Mouse (Mus musculus) cortical plate, adult 2 months (tissue): ENCODE data around the gene Mtmr2. TPM values are rescaled to one million over a fixed set of nuclear protein-coding genes. Genes with fewer than 3 reads are reported as not detected.
"Not testable (repeated sequence)": the region's sequence is repeated elsewhere in the genome, so short reads cannot be mapped to it uniquely, and the experiment has no call there.

Experiments used
- H3K27ac ChIP-seq: fragments of 200-500 bp; 2 replicates; pipeline ENCODE4 v1.5.1; 2012; ENCODE audit warnings: low read length, control low read depth, inconsistent platforms; ENCODE audit not compliant: insufficient read depth
- H3K4me1 ChIP-seq: fragments of 200-500 bp; 2 replicates; pipeline ENCODE4 v1.6.1; 2011; ENCODE audit warnings: low read length; ENCODE audit not compliant: control insufficient read depth, insufficient read depth
- H3K4me3 ChIP-seq: fragments of 200-500 bp; 2 replicates; pipeline ENCODE4 v1.5.1; 2011; ENCODE audit warnings: mild to moderate bottlenecking, low read length, control low read depth; ENCODE audit not compliant: insufficient read depth
- CTCF ChIP-seq: fragments of 200-500 bp; IDR thresholded peaks from 2 replicates; pipeline ENCODE4 v1.5.1; 2011; ENCODE audit warnings: mild to moderate bottlenecking, control low read depth, low read length; ENCODE audit not compliant: insufficient read depth; ENCODE audit errors: extremely low read depth
- POLR2A ChIP-seq: fragments of 200-500 bp; IDR thresholded peaks from 2 replicates; pipeline ENCODE4 v1.6.1; 2011; ENCODE audit warnings: mild to moderate bottlenecking, low read length, control low read depth; ENCODE audit not compliant: insufficient read depth; ENCODE audit errors: extremely low read depth
- polyA plus RNA-seq: library from polyadenylated mRNA; depleted of rRNA; stranded (reverse); fragments of >200 nt; gene quantifications from 2 replicates; pipeline ENCODE4 v1.2.3, GENCODE M21; 2012; rRNA removed

Gene Mtmr2
- 29.4 and 29.9 TPM in 2 replicates for polyA plus RNA-seq

DNA sequence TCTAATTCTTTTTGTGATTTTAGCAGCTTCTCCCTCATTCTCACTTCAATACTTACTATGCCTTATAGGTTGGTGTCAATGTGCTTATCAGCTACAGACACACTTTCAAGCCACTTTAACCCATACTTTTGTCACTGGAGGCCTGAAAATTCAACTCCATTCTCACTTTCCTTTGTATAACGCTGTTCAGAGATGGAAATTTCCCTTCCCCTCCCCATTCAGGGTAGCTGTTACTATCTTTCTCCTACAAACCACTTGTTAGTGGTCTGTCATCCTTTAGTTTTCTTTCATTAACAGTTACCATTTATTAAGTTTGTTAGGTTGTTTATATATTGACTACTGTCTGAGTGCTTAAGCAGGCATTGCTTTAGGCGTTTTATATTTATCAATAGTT lies at the start of gene Mtmr2:
Gene Mtmr2, plus strand, starts transcription at position 7 of the 394 bp plus-strand sequence.
- H3K27ac ChIP-seq, result peak within 1 kb of the TSS; percentile 89
- H3K4me3 ChIP-seq, result peak within 1 kb of the TSS; percentile 71
- peaks cover 2% of the 10 kb centered on the region; the same call in 1 of the 2 replicates for H3K4me1 ChIP-seq
- TF ChIP-seq CTCF (no peak), POLR2A (no peak)

DNA sequence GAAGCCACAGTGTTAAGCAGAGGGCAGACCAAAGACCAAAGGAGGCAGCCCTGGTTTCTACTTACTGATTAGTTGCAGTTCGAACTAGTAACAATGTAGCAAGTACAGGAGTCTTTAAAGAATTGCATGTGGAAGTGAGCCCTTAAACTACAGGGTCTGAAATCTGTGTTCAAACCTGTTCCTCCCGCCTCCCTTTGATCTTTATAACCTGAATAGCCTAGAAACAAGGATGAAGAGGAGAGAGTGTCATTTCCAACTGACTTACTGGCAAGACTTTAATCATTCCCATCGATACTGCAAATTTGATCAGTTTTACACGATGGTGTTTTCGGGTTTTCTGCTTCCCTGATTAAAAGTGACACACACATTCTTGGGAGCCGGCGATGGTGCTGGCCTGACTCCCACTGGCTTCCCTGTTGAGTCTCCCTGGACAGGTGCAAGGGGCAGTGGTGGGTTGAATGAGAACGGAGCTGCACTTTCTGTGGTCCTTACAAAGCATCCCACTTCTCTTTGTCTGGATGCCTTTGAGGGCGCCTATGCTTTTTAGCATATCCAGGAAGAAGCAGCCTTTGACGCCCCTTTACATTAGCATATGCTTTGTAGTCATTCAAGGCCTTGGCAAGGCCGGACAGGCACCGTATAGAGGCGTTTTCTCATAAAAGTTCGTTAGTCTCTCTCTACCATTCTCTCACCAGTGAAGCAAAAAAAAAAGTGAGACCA lies 49.0 kb upstream of the Mtmr2 start:
- Histone ChIP-seq H3K4me3 (no peak overlapping the region), H3K27ac (no peak overlapping the region), H3K4me1 (peaks cover 3% of the 10 kb centered on the region)
- TF ChIP-seq POLR2A, result no peak
- no peak for TF ChIP-seq CTCF

DNA sequence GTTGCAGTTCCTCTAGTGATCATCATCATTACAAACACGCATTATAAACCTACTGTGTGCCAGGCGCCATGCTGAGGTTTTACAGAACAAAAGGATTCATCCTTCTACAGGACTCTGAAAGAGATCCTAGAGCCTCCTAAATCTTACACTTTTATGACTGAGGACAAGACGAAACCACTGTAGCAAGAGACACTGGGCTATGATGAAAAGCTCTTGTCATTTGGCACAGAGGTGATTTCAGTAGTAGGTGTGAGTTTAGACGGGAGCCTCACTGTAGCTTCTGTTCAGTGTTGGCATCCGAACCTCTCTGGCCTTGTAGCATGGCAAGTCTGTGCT lies 48.5 kb upstream of the Mtmr2 start:
- Histone ChIP-seq H3K27ac (no peak overlapping the region), H3K4me3 (no peak overlapping the region), H3K4me1 (no peaks in the 10 kb centered on the region)
- no peak for TF ChIP-seq POLR2A
- no peak for TF ChIP-seq CTCF

DNA sequence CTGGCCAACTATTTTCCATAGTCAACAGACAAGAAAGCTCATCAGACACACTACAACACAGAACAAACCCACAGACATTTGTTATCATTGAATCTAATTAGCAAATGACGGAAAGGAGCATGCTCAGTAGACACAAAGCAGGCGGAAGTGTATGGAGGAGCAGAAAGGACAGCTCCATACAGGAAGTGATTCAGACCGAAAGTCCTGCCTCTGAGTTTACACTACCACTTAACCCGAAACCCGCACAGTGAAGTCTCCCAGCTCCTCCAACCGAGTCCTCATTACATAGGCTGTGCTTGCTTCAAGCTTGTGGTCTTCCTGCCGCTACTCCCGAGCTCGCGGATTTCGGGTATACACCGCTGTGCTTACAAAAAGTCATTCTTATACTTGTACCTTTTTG lies 46.4 kb upstream of the Mtmr2 start:
- no peak for TF ChIP-seq CTCF
- no peak for TF ChIP-seq POLR2A
- no peak overlapping the region for H3K27ac ChIP-seq
- no peak overlapping the region for H3K4me3 ChIP-seq
- H3K4me1 ChIP-seq, result no peaks in the 10 kb centered on the region

DNA sequence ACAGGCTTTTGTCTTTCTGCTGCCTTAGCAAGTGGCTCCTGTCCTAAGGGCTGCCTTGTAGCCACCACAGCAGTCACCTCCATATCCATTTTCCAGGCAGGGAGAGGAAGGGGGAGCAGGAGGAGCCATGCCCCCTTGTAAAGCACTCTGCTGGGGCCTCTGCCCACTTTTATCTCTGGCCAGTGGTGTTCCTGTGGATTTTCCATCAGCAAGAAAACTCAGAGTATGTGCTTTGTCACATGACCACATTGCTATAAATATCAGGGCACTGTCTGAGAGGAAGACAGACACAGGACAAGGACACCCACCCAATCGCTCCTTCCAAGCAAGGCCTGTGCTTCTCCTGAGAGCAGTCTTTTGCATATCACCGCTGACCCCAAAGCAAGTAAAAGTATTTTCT lies 45.1 kb upstream of the Mtmr2 start:
- H3K27ac ChIP-seq, result no peak overlapping the region
- H3K4me1 ChIP-seq, result no peaks in the 10 kb centered on the region
- TF ChIP-seq POLR2A, result no peak
- no peak for TF ChIP-seq CTCF

DNA sequence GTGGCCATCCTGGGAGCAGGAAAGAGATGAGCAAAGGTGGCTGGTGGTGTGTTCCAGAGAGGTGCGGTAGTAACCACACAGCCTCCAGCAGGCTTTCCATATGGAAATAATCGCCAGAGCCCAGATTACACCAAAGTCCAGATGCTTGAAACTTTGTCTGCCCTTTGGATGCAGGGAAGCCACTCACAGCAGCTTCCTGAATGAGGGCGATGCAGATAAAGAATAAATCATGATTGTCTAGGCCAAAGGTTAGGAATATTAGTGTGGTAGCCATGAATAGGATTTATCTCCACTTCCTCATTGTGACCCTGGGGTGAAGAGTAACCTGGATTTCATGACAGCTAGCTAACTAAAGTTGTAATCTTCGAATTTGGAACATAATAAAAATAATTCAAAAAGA lies 43.3 kb upstream of the Mtmr2 start:
- TF ChIP-seq CTCF (no peak), POLR2A (no peak)
- H3K4me1 ChIP-seq, result no peaks in the 10 kb centered on the region
- no peak overlapping the region for H3K4me3 ChIP-seq
- H3K27ac ChIP-seq, result no peak overlapping the region

More for the DNA sequence above, 45.1 kb upstream of the Mtmr2 start:
- no peak overlapping the region for H3K4me3 ChIP-seq

DNA sequence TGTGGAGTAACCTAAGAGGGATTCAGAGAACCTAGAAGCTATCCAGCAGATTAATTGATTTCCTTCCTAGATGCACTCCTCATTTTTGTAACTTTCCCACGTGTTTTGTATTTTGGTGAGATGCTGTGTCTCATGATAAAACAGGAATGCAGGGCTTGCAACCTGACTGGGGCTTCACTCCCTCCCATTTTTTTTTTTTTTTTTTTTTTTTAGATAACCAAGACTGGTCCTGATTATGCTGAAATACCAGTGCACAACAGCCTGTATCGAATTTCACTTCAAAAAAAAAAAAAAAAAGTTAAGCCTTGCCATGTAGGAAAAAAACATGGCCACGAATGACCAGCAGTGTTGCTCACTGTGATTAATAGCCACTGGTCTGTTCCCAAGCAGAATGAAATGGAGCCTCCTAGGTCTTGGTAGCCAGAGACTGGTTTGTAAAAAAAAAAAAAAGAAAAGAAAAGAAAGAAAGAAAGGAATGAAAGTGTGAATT lies 41.1 kb upstream of the Mtmr2 start:
- H3K4me3 ChIP-seq, result no peak overlapping the region
- H3K4me1 ChIP-seq, result no peaks in the 10 kb centered on the region
- no peak overlapping the region for H3K27ac ChIP-seq
- TF ChIP-seq POLR2A, result no peak
- TF ChIP-seq CTCF, result no peak

DNA sequence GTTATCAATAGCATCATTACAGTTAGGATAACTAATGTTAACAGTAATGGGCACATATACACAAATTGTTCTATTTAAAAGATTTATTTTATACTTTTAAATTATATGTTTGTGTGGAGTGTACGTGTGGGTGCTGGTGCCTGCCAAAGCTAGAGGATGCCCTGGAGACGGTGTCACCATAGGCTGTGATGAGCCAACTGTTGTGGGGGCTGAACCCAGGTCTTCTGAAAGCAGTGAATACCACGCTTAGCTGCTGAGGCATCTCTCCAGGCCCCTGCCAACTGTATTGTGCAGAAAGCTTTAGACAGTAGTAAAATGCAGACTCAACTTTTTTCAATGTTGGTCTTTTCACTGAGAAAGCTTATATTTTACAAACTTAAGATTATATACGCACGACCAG lies 38.8 kb upstream of the Mtmr2 start:
- TF ChIP-seq POLR2A (no peak), CTCF (no peak)
- Histone ChIP-seq H3K4me3 (no peak overlapping the region), H3K4me1 (no peaks in the 10 kb centered on the region), H3K27ac (no peak overlapping the region)

DNA sequence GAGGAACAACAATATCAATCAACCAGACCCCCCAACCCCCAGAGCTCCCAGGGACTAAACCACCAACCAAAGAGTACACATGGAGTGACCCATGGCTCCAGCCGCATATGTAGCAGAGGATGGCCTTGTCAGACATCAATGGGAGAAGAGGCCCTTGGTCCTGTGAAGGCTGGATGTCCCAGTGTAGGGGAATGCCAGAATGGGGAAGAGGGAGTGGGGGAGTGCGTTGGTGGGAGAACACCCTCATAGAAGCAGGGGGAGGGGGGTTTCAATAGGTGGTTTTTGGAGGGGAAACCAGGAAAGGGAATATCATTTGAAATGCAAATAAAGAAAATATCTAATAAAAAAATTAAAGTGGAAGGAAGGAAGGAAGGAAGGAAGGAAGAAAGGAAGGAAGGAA lies 32.3 kb upstream of the Mtmr2 start:
- H3K4me1 ChIP-seq, H3K27ac ChIP-seq, H3K4me3 ChIP-seq: not testable (repeated sequence)

DNA sequence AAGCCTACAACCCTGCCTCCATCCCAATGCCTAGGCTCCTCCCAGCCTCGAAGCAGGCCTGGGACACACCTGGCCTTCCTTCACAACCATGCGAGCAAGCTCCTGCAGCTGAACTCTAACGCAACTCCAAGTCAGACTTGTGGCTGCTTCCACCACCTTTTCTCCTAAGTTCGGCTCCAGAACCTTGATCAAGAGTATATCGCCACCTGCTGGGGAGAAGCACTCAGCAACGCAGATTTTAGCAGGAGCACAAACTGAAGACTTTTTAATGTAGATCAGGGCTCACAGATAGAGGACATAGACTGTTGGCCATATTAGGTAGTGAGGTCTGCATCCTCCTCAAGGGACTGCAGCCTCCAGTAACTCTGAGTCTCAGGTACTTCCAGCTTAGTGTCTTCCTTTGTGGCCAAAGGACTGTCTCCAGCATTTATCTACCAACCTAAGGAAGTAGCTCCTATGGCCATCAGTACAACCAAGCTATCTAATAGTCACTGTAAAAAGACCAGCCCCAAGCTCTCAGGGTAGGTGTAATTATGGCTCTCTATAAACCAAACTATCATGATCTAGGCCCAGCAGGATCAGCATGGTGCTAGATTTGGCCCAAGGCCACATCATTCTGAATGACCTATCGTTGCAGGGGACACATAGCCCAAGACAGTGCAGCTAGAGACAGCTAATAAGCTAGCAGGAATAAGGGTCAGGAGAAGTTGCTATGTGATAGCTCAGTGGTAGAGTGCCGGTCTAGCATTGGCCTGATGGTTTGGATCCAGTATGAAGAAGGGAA lies 31.7 kb upstream of the Mtmr2 start:
- Histone ChIP-seq H3K27ac (no peak overlapping the region), H3K4me3 (no peak overlapping the region), H3K4me1 (no peaks in the 10 kb centered on the region)
- TF ChIP-seq POLR2A (no peak), CTCF (peak; percentile 91)
